ENCODE assay signal across 17 mouse cellular contexts in the genomic region with DNA sequence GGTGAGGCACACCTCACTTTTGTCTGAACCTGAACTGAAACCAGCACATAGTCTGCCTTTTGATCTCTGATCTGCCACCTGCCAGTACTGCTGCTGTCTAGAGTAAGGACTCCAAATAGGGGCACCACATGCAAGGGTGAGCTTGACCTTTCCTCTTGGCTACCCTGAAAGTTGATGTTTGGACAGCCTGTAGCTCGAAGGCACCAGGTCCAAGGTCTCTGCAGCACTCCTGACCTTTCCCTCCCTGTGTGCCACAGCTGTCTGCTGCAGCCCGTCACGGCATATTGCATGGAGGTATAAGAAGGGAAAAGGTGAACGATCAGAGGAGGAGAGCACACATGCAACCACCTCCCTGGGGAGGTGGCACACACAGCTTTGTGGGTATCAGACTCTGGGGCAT.
"Had no signal": no experiment of that assay in that cellular context is flagged by ENCODE, and none has a peak within 500 bp of the region (broad histone marks: within the 10 kb centered on the region; RNA-seq: fewer than 3 reads in every experiment).

No protein-coding gene starts in this region.

- H3K27ac ChIP-seq: kidney, embryonic 15.5 days; limb, embryonic 12.5 days; limb, embryonic 15.5 days; stomach, postnatal 0 days had no signal

- DNase-seq: kidney, adult 11 months; kidney, adult 8-10 months; kidney, postnatal 10 days; kidney, postnatal 36 days; left cerebral cortex, postnatal 4 days; lung, adult 2 months; lung, postnatal 14 days; lung, postnatal 4 days; midbrain, embryonic 14.5 days; right cerebral cortex, postnatal 4 days; thymus, adult 2 months; thymus, postnatal 14 days had no signal

- H3K9ac ChIP-seq: kidney, embryonic 15.5 days; limb, embryonic 12.5 days; limb, embryonic 15.5 days had no signal

- H3K4me1 ChIP-seq: kidney, embryonic 15.5 days; limb, embryonic 12.5 days; limb, embryonic 15.5 days had no signal

- H3K4me3 ChIP-seq: kidney, embryonic 15.5 days; limb, embryonic 12.5 days; limb, embryonic 15.5 days had no signal

- H3K36me3 ChIP-seq: kidney, embryonic 15.5 days; limb, embryonic 12.5 days; limb, embryonic 15.5 days had no signal

- H3K4me2 ChIP-seq: kidney, embryonic 15.5 days; limb, embryonic 12.5 days; limb, embryonic 15.5 days; midbrain, embryonic 11.5 days had no signal

- H3K9me3 ChIP-seq: kidney, embryonic 15.5 days; limb, embryonic 12.5 days; limb, embryonic 15.5 days had no signal

- H3K27me3 ChIP-seq: kidney, embryonic 15.5 days; limb, embryonic 12.5 days; limb, embryonic 15.5 days had no signal
